Mouse (Mus musculus) induced T-regulatory cell, adult 2 months (primary cell): ENCODE measurements around the gene Kank1.

ENCODE experiments used
- DNase-seq: peaks from one replicate; pipeline ENCODE4 v3.0.0-alpha.2; 2012; ENCODE audit warnings: low read depth

The Kank1 gene

DNA sequence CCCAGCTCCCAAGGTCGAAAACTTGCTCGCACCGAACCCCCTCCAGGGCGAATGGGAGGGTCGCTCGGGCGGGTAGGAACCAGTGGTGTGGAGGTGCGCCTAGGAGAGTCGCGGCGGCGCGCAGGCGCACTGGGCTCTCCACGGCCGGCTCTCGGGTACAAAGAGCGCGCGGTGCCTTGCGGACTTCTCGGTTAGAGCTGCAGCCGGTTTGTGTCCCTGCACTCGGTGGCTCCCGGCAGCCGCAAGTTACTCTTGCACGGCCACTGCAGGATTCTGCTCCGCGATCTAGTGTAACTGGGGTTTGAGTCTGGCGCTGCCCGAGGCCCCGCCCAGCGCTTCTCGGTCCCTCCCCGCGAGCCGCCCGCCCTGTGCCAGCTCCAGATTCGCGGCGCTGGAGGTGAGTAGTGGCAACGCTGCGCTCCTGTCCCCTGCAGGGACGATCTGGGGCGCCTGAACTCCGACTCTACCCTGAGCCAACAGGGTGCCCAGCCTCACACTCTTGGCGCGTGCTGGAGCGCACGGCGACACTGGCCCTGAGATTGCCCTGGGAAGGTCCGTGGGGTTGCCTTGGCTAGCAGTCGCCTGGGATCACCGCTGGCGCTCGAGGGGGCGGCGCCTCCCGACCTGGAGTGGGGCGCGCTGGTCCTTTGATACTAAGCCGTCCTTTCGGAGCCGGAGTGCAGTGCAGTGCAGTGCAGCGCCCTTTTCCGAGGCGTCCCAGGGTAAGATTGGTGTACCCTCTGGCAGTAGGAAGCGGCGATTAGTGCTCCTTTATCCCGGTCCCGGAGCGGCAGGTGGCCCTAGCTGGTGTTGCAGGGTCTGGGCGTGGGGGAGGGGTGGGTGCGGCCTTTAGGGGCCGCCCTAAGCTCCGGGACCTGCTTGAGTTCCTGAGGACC, at the start of gene Kank1:
Gene Kank1 (plus strand): TSS at position 380 of the 896 bp plus-strand sequence.
- peak; percentile 27 for DNase-seq

DNA sequence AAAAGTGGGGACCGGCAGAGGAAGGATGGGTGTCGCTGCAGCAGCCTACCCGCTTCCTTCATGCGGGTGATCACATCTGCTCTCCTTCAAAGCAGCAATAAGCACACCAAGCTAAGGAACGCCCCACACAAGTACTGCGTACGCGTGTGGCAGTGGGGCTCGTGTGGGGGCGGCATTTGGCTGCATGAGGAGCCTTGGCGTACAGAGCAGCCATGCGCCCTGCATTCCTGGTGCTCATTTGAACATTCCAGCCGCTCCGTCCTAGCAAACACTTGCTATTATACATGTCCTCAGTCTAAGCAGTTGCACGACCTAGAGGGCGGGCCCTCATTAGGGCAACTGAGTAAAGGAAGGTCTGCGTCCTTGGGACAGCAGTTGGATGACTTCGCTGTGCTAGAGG, 49.1 kb upstream of the Kank1 start:
- DNase-seq, result no peak

DNA sequence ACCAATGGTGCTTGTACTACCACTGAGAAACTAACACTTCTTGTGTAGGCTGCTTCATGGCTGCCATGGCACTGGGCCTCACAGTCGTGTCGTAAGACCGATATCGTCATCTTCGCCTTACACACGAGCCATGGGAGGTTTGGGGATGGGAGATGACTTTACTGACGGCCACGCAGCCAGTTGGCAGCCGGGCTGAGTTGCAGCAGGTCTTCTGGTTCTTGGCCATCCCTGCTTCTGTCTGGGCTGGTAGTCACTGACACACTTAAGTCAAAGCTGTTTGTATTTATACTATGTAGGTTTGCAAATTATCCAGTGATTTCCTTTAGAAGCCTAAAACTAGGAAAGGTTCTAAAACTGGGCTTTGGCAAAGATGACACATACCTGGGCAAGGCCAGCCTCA, 43.0 kb upstream of the Kank1 start:
- DNase-seq, result no peak

DNA sequence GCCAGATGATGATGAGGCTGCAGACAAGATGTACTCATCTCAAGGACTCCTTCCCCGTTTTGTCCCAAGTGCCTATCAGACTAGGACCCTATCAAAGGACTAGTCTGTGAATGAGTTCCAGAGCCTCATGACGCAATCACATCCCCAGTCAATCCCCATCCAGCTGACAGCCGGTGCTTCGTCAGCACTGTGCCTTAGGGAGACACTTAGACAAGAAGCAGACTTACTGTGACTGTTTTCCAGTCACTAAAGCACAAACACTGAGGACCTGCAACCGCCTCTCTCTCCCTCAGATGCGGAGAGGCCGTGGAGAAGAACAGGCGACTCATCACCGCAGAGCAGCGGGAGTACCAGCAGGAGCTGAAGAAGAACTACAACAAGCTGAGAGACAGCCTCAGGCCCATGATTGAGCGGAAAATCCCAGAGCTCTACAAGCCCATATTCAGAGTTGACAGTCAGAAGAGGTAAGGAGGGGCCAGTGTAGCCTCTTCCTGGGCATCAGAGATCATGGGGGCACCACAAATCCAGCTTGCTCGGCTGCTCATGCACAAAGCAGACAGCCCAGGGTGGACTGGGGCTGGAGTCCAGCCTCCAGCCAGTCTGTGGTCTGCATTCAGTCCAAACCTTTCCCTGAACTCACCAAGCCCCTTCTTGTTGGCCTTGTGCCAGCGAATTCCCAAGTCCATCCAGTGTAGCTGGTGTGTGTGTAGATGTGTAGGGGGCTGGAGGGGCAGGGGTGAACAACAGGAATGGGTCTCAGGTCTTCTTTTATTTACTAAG, 36.5 kb upstream of the Kank1 start:
- DNase-seq, result no peak

DNA sequence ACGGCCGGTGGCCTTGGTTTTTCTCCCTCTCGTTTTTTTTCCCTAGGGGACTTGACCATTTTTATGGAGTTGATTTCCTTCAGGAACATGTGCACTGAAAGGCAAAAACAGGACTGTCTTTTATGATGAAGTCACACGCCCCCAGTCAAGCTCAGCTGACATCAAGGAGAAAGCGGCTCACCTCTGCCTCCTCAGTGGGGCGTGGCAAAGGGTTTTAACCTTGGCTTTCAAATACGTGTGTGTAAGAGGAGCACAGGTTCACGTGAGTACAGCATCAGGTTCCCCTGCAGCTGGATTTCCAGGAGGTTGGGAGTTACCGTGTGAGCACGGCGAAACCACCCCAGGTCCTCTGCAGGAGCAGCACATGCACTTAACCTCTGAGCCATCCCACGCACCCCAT, 33.7 kb upstream of the Kank1 start:
- no peak for DNase-seq

DNA sequence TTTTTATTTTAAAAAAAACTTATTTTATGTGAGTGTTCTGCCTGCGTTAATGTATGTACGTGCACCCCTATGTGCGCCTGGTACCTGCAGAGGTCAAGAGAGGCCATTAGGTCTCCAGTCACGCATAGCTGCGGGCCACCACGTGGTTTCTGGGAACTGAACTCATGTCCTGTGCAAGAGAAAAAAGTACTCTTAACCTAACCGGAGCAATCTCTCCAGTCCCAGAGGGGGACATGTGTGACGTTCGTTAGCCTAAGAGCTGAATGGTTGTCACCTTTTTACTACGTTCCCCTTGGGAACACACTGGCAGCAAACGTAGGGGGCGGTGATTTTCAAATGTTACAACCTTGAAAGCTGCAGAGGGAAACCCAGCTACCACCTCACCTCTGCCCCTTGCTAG, 29.8 kb upstream of the Kank1 start:
- DNase-seq, result peak; percentile 5

DNA sequence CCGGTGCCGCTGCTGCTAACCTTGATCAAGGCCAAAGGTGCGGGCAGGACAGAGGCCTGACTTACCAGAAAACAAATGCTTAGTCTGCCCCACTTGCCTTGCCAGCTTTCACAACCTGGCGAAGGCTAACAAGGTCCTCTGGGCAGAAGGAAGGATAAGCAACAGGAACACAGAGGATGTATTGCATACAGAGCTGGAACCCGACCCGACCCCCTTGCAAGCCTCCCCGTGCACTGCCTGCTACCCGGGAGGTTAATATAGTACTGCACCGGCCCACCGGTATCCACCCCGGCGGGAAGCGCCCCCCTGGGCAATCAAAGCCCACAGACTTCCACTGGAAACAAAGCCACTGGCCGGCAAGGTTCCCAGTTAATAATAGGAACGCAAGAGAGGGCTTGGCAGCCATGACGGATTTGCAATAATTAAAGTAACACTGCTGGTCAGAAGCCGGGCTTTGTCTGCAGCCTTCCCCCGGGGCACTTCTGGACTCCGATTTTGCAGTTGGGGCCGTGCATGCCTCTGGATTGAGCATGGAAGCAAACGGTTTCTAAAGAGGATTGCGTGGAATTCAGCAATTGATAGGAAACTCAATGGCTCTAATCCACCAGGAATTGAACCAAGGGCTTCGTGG, 28.9 kb upstream of the Kank1 start:
- peak; percentile 14 for DNase-seq

DNA sequence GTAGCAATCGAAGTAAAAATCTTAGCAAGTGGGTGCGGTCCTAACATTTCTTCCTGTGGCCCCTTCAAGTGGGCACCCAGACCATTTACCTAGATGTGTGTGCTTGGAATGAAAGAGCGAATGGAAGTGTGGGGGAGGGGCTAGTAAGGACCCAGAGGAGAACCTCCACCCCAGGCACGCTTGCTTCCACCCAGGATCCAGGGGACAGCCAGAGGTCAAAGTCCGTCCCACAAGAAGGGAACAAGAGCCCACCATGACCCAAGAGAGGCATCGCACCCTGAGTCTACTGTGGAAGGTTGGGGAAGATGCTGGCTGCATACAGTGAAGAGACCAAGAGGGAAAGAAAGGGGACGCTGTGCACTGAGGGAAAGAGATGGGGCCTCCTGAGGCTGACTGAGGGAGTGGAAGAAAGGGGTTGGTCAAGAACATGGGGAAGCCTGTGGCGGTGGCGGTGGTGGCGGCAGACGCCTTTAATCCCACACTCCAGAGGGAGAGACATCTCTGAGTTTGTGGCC, 28.1 kb upstream of the Kank1 start:
- no peak for DNase-seq

DNA sequence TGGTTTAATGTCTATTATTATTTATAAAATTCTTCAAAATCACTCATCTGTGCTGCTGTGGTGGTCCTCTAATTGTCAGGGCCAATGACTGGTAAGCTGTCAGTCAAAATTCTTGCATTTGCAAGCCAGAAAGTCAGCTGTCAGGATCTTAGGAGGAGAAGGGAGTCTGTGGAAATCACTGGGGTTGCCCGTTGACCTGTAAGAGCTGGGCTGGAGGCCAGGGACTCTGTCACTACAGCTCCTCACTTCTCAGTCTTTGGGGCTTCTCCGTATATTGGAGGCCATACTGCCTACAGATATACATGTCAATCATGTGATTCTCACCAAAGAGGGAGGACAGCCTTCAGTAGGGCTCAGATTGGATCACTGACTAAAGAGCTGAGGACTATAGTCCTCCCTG, 16.2 kb upstream of the Kank1 start:
- no peak for DNase-seq

DNA sequence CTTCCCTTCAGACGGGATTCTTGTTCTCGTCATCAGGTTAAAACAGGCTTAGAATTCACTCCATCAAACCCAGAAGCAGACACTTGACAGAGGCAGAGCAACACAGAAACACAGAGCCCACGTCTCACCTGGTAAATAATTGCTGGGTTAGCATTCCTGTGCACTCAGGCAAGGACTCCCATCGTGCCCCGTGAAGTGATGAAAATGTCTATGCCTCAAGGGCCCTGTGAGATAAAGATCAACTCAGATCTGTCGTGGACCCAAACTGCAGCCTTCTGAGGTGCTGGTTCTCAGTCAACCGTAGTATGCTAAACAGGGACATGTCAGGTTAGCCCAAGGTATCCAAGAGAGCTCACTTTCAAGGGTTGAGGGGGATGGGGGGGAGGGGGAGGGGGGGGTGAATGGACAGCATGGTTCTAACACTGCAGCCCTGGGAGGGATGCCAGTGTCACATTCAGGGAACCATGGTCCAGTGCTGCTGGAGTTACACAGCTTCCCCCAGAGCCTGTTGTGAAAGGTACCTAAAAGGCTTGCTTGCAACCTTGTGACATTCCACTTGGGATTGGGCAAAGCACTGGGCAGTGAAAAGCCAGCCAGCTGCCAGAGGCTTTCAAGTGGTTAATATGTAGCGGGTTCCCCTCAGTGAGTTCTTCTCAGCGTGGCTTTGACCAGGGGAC, 14.7 kb upstream of the Kank1 start:
- no peak for DNase-seq

DNA sequence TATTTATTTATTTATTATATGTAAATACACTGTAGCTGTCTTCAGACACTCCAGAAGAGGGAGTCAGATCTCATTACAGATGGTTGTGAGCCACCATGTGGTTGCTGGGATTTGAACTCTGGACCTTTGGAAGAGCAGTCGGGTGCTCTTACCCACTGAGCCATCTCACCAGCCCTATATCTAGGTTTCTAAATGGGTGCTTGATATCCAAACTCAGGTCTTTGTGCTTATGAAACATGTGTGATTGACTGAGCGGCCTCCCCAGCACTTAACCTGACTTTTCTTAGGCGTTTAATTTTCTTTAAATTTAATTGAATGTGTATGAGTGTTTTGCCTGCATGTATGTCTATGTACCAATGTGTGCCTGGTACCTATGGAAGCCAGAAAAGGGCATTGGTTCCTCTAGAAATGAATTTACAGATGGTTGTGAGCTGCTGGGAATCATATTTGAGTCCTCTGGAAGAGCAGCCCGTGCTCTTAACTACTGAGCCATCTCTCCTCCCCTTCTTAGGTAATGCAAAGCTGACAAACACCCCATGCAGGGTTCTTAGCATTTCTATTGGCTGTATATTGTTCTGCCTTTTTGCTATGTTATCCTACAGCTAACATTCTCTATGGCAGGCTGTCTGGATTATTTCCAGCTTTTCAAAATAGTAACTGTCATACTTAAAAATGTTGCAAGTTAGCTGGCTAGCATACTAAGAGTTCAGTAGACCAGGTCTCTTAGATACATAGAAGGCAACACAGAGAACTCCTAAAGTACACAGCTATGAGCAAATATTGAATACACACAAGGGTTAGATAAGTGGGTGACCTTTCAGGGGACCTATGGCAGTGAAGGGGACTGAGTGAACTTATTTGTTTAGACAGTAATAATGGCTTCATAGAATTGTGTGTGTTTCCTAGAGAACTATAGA, 6.5 kb upstream of the Kank1 start:
- no peak for DNase-seq

DNA sequence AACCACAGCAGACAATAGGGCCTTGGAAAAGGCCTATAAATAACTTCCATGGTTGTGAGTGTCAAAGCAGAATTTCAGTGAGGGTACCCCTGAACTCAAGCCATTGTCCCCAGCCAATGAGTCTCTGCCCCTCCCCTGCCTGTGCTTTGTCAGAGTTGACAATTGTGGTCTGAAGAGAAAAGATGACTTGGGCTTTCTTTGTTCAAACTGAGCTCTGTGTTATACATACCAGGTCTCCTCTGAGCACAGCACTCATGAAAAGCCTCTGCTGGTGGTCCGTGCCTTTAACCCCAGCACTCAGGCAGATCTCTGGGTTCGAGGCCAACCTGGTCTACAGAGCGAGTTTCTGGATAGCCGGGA, 5.8 kb upstream of the Kank1 start:
- DNase-seq, result no peak

DNA sequence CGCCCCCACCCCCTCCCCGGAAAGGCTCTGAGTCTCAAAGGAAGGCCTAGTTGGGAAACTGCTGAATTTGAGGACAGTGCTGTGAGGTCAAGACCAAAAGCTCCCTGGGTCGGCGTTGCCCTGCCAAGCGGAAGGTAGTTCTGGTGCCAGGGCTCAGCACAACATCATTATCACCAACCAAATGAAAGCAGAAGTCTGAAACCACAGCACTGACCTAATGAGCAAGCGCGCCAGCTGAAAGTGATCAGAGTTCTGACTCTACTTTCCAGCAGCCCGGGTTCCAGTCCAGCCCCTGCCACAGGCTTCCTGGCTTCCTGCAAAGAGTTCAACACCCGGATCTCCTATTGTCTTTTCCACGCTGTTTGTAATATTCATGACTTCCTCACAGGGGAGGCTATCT, 4.7 kb upstream of the Kank1 start:
- DNase-seq, result no peak

DNA sequence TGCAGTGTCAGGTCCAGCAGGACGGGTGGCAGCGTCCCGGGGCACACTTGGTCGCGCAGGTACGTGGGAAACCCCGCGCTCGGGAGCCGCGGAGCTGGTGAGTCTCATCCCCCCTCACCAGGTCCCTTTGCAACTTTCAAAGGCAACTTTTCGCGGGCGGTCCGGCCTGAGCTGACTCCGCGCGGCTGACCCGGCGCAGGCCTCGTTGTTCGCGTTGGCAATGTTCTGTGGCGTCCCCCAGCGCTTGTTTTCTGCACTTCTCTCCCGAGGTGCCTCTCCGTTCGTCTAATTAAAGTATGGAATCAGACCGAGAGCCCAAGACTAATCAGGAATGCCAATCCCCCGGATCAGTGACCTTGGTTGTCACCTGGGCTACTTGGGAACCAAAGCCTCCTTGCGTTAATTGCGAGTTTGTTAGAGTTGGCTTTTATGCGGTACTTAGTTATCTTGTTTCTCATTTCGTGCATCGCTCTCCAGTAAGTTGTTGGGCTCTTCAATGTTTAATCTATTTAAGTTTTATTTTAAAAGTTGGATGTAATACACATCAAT, 791 bp downstream of the Kank1 start:
- no peak for DNase-seq

DNA sequence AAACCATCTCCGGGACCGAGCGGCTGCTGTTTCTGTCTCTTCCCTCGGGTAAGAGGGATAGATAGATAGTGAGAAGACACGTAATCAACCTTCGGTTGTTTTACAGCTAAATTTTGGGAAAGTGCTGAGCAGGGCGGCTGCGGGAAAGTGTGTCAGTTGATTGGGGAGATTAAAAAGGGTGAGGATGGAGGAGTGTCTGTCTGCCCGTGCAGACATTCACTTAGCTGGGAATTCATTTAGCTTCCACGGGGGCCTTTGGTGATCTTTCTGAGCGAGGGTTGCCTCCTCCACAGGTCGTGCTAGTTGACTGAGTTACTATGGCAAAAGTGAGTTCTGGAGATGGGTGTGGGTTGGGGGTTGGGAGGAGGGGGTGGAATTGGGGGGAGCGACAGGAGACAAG, 1.3 kb downstream of the Kank1 start:
- DNase-seq, result no peak

DNA sequence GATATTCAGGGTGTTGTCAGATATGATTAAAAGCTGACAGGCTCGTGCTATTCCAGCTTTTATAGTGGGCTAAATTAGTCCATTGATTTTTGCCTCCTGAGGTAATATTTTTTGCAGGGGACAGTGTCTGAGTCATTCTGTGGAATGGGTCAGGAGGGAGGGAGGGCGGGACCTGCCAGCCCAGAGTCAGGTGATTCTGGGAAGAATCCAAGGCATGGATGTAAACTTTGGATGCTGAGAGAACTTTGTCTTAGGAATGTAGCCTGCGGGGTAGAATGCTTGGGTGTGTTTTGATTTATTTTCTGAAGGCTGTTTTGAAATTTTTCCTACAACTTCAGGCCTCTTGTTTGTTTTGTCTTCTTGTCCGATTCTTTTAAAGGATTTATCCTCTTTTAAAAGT, 6.8 kb downstream of the Kank1 start:
- DNase-seq, result no peak

DNA sequence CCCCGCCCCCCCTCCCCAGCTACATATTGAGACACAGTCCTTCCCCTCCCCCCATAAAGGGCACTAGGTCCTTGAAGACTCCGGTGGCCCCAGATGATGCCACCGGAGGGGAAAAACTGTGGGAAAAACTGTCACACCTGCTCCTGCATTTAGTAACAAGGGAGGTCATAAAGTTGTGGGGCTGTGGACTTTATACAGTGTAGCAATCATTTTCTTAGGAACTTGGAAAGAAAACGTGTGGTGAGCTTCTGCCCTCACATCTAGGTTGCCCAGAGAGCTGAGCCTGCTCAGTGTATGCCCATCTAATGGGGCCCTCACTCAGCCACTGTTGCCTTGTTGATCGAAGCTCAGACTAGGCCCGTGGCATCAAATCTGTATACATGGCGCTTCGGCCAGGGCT, 9.3 kb downstream of the Kank1 start:
- DNase-seq, result no peak

DNA sequence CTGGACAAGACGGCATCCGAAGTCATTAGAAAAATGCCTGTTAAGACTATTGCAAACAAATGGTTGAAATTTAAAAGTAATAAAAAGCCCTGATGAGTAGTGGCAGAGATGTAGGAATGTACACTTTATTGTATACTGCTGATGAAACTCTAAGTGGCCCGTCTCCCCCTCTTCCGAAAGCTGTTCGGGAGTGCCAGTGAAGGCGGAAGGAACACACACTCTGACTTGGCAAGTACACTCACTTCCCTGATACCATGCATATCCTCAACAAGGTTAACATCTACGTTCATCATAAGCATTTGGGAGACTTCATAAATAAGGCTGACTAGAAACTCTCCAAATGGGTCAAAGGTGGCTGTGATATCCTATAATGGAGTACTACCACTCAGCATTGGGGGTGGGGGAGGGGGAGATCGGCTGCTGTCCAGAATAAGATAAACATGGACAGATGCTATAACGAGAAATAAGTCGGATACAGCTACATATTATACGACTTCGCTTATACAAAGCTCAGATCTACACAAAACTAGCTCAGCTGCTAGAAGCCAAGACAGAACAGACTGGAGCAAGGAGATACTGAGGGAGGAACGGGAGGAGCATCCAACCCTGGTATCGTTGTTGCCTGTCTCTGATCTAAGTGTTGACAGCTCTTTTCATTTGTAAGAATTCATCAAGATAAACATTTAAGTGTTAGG, 11.2 kb downstream of the Kank1 start:
- DNase-seq, result no peak

DNA sequence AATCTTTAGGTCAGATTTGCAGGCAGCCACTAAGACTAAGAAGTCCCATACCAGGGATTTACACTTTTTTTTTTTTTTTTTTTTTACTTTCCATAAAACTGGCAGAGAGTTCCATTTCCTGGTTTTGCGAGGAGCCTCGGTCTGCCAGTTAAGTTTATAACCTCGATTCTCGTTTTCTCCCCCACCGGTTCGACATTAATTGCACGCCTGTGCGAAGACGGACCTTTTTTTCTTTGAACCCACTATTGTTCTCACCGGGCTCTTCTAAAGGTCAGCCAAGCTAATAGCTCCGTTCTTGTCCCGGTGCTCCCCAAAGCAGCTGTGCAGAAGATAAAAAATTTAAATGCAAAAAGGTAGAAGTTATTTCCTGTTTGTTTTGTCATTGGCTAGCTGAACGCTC, 12.5 kb downstream of the Kank1 start:
- no peak for DNase-seq

DNA sequence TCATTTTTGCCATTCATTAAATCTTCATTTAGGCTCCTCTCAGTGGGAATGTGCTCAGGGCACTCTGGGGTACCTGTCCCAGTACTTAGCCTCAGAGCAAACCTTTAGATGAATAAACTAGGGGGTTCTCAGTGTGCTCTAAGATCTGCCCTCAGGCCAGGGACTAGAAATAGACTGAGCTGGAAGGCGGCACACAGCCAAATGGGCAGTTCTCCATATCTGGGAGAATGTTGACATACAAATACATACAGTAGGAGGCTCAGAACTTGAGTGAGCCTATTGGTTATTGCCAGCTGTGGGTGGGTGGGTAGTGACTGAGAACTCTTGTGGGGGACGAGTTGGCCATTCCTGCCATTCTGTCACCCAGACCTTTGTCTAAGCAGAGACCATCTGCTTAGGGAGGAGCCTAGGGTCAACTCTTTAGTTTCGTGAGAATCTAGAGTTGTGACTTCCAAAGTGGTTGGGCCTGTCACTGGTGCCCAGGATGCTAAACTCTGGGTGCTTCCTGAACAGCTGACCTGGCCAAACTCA, 14.9 kb downstream of the Kank1 start:
- DNase-seq, result no peak
